Mouse (Mus musculus) adrenal gland, postnatal 10 days (tissue): Measurements from ENCODE around the gene Fkbp2. TPM values are rescaled to one million over a fixed set of nuclear protein-coding genes. Genes with fewer than 3 reads are reported as not detected.

Experiments used
- DNase-seq: peaks from one replicate; pipeline ENCODE4 v3.0.0; 2021; ENCODE audit warnings: mixed read lengths
- long read RNA-seq, 2 experiments: library from polyadenylated mRNA; stranded (forward); transcript quantifications; one replicate each; pipeline ENCODE4 v2.0.0; 2021
- total RNA-seq, 2 experiments: library from RNA; stranded (reverse); gene quantifications; 2 replicates each; pipeline ENCODE4 v1.2.3; 2021

Fkbp2 gene
- total RNA-seq = 10 to 100 TPM; 70.7 to 71.4 TPM
- long read RNA-seq, experiment 1, transcript Fkbp2-202 (6 exons, 664 nt) = minor isoform, 39 of 102 reads
- long read RNA-seq, experiment 1, transcript Fkbp2-201 (6 exons, 642 nt) = major isoform, 48 of 102 reads
- long read RNA-seq, experiment 1, partial matches to known transcripts = 9 of 102 reads
- long read RNA-seq, experiment 1, other reads (novel, unspliced or antisense) = 4 of 102 reads
- long read RNA-seq, experiment 2, transcript Fkbp2-201 (6 exons, 642 nt) = major isoform, 40 of 87 reads
- long read RNA-seq, experiment 2, transcript Fkbp2-202 (6 exons, 664 nt) = minor isoform, 39 of 87 reads
- long read RNA-seq, experiment 2, partial matches to known transcripts = 4 of 87 reads
- long read RNA-seq, experiment 2, other reads (novel, unspliced or antisense) = 4 of 87 reads

GRCm38 (mm10) chr19:6980381-6981093 lies at the start of gene Fkbp2:
Gene Fkbp2, minus strand, starts transcription at chr19:6980501.
- peak; percentile 98 for DNase-seq

DNA sequence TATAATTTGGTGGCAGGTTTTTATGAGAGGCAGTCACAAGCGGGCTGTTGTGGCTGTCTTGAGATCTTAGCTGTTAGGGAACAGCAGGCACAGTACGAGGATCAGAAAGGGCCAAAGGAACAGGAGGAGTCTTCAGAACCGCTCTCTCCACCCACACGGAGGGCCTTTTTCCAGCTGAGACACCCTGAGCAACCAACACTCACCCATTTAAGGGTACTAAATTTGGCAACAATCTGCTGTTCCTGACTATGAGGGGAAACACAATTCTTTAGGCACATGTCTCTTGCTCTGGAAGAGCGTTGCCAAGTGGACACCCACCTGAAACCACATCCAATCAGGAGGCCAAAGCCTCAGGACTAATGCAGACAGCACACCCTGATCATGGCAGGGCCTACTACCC lies 49.2 kb upstream of the Fkbp2 start:
- DNase-seq = no peak

- peak; percentile 77 for DNase-seq
These were observed 39.9 kb upstream of the Fkbp2 start for GRCm38 (mm10) chr19:7020224-7020641.

- DNase-seq = peak; percentile 38
These were observed 38.9 kb upstream of the Fkbp2 start, which contains the start of gene Fermt3 for GRCm38 (mm10) chr19:7019191-7019590. Gene Fermt3, minus strand, starts transcription at chr19:7019469.

GRCm38 (mm10) chr19:7018546-7018945 lies 38.2 kb upstream of the Fkbp2 start:
- DNase-seq = peak; percentile 7

- peak; percentile 8 for DNase-seq
These were observed 37.5 kb upstream of the Fkbp2 start for GRCm38 (mm10) chr19:7017541-7018457.

- peak; percentile 10 for DNase-seq
These were observed 34.3 kb upstream of the Fkbp2 start for GRCm38 (mm10) chr19:7014481-7015135.

DNA sequence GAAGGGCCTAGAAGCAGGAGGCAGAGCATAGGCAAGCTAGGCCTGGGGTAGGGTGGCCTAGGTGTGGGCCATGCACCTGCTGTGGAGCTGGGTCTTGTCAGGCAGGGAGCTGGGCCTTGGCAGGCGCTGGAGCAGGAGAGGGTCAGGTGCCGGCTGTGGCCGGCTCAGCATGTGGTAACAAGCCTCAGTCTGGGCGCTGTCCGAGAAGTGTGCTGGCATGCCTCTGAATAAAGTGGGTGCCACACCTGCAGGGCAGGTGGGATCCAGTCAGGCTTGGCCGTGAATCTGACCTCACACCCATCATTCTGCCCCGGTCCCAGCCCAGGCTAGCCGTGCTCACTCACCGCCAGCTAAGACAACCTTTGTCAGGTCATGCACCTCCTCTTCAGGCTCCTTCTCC lies 33.7 kb upstream of the Fkbp2 start:
- DNase-seq = no peak

- DNase-seq = no peak
These were observed 32.1 kb upstream of the Fkbp2 start for GRCm38 (mm10) chr19:7012426-7012825.

DNA sequence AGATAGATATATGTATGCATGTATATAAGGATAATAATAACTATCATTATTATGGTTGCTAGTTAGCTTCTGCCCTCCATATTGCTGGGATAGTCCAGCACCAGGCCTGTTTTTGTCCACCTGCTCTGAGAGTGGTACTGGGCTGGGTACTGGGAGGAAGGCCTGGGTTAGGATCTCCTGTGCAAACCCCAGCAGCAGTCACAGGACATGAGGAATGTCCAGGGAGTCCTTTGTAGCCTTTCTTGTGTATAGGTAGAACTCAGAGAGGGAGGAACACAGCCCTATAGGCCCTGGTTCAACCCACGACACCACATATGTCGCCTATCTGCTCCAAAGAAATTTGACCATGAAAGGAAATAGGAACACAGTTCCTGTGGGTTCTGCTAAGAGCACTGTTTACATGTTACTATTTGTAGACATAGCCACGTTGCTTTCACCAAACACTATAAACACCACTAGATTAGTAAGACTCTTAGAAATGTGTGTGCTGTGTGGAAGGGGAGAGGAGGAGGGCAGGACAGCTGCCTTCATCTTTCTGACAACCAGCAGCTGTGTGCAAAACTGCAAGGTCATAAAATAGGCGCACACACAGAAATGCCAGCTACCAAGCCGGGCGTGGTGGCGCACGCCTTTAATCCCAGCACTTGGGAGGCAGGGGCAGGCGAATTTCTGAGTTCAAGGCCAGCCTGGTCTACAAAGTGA lies 26.7 kb upstream of the Fkbp2 start:
- no peak for DNase-seq

GRCm38 (mm10) chr19:6999360-7000063 lies 19.2 kb upstream of the Fkbp2 start:
- peak; percentile 5 for DNase-seq

DNA sequence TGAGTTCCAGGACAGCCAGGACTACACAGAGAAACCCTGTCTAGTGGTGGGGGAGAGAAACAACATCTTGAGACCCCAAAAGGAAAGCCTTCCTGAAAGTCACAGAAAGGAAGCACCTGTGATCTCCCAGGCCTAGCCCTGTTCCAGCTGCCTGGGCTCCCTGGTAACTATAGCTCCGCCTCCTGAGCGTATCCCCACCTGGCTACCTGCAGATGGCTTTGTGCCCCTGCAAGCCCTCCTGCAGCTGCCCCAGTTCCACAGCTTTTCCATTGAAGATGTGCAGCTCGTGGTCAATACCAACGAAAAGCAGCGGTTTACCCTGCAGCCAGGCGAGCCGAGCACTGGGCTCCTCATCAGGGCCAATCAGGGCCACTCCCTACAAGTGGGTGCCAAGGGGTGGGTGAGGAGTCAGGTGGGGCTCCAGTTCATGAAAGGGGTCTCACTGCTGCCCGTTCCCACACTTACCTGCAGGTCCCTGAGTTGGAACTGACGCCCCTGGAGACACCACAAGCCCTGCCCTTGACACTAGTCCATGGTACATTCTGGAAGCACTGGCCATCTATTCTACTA lies 17.5 kb upstream of the Fkbp2 start:
- no peak for DNase-seq

DNA sequence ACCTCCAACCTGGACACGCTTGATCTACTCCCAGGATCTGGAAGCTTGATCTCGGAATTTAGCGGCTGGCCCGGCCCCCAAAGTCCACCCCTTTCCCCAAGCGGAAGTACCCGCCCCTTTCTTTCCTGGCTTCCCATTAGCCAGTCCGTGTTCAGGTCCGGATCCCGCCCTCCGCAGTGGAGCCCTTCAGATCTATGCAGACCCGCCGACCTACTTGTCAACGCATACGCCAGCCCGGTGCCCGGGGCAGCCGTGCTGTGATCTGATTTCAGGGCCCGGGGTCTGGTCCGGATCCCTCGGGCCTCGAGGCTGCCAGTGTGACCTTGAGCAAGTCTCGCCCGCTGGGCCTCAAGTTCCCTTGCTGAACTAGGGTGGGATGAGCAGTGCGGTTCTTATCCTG lies 15.7 kb upstream of the Fkbp2 start, which contains the start of the genes Nudt22 and Trpt1:
Gene Nudt22 (minus strand): TSS at position 112 of the 400 bp plus-strand sequence.
Gene Trpt1 (plus strand): TSS at position 126 of the 400 bp plus-strand sequence.
- DNase-seq = peak; percentile 94

- DNase-seq = peak; percentile 52
These were observed 15.1 kb upstream of the Fkbp2 start for GRCm38 (mm10) chr19:6995255-6995991.

DNA sequence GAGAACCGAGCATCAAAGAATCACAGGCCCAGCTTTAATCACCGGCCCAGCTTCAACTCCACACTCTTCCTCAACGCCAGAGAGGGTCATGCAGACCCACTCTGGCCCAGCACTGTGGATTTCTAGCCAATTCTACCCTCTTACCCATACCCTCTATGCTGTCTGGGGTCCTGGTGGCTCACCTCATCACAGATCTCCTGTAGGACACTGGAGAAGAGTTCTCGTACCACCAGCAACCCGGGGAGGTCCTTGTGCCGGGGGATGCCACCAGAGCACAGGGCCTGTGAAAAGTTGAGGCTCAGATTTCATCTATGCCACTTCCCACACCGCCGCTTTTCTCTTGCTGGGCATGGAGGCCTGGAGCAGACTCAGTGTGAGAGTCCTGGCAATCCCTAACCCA lies 14.2 kb upstream of the Fkbp2 start:
- DNase-seq = no peak

- no peak for DNase-seq
These were observed 13.7 kb upstream of the Fkbp2 start for GRCm38 (mm10) chr19:6994002-6994401.

DNA sequence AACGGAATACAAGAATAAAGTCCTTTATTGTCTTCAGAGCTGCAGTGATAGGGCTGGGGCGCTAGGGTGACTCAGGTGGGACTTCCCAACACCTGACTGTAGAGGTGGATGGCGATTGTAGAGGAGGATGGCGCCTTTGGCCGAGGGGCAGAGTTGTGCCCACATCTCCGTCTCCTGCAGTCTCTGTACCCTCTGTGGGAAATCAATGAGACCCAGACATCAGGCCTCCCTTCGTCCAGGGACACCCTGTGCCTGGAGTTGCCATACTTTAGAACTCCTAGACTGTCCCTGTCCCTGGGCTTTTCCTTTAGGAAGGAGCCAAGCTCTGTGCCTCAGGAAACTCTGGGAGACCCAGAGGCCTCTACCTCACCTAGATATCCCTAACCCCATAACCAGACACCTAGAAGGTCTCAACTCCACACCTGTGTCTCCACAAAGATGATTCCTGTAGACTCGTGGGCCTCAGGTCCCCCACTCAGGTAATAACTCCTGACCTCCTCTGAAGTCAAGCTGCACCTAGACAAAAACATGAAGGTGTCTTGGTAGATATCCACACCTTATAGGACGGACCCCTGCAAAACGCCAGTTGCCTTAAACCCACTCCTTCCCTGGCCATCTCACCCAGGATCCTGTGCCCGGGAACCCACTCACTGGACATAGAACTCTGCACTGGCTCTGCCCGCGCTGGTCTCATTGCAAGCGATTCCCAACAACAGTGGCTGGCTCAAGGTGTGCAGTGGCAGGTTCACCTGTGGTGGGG lies 12.9 kb upstream of the Fkbp2 start:
- DNase-seq = peak; percentile 6
